Mouse (Mus musculus) liver, postnatal 0 days (tissue): ENCODE measurements around the gene Stk10.

Source experiments
- CTCF ChIP-seq: sonication (generic); IDR thresholded peaks from 2 replicates; pipeline ENCODE4 v1.5.1; 2016; ENCODE audit warnings: antibody characterized with exemption, low read depth
- EP300 ChIP-seq: IDR thresholded peaks from 2 replicates; pipeline ENCODE4 v1.6.1; 2016; ENCODE audit warnings: antibody characterized with exemption, low read depth, mild to moderate bottlenecking

- TF ChIP-seq CTCF (no peak), EP300 (no peak)
Measured at GRCm38 (mm10) chr11:32666983-32667382, 133.9 kb downstream of the Stk10 start.
